ENCODE assay signal across 8 mouse cellular contexts in genomic region chr7:109528356-109528755, GRCm38 (mm10). TPM values are rescaled to one million over a fixed set of nuclear protein-coding genes. Genes with fewer than 3 reads are reported as not detected.
DNase-seq lines count a peak whose midpoint lies in the region; ATAC-seq and TF ChIP-seq lines count a peak whose summit lies in the region.

No protein-coding gene starts in this region.

- H3K4me1 ChIP-seq in cerebellum, adult 2 months (ENCODE audit: control insufficient read depth, insufficient read depth, low read length): peaks cover 15% of the 10 kb centered on the region
- H3K4me1 ChIP-seq in forebrain, postnatal 0 days (ENCODE audit: insufficient read depth): no peaks in the 10 kb centered on the region
- no peaks in the 10 kb centered on the region for H3K4me1 ChIP-seq in hindbrain, embryonic 10.5 days (replicated peaks)
- no peaks in the 10 kb centered on the region for H3K4me1 ChIP-seq in limb, embryonic 11.5 days (ENCODE audit: control insufficient read depth, insufficient read depth, low read length)
- no peaks in the 10 kb centered on the region for H3K4me1 ChIP-seq in midbrain, embryonic 14.5 days (ENCODE audit: control insufficient read depth, insufficient read depth, low read length)

- peaks cover 35% of the 10 kb centered on the region for H3K36me3 ChIP-seq in forebrain, postnatal 0 days (ENCODE audit: insufficient read depth)
- H3K36me3 ChIP-seq in hindbrain, embryonic 10.5 days: peaks cover 94% of the 10 kb centered on the region
- peaks cover 12% of the 10 kb centered on the region for H3K36me3 ChIP-seq in limb, embryonic 11.5 days (ENCODE audit: control insufficient read depth, insufficient read depth, low read length)
- peaks cover 31% of the 10 kb centered on the region for H3K36me3 ChIP-seq in midbrain, embryonic 14.5 days (ENCODE audit: control insufficient read depth, insufficient read depth, low read length)

- ATAC-seq in forebrain, postnatal 0 days: peak; percentile 83
- no peak for ATAC-seq in limb, embryonic 11.5 days (ENCODE audit: insufficient number of reproducible peaks, low FRiP score, low TSS enrichment, low read depth)
- peak; percentile 58; the same call in 1 of the 2 replicates for ATAC-seq in midbrain, embryonic 14.5 days (ENCODE audit: low FRiP score, low TSS enrichment)
- ATAC-seq in megakaryocyte, adult 5-6 weeks (ENCODE audit: poor library complexity, severe bottlenecking): no peak

- H3K9ac ChIP-seq in forebrain, postnatal 0 days: no peak overlapping the region
- no peak overlapping the region for H3K9ac ChIP-seq in limb, embryonic 11.5 days (ENCODE audit: low read length)
- no peak overlapping the region for H3K9ac ChIP-seq in midbrain, embryonic 14.5 days (replicated peaks; ENCODE audit: low read length)

- H3K27me3 ChIP-seq in cerebellum, adult 2 months (ENCODE audit: control insufficient read depth, insufficient read depth, low read length): no peaks in the 10 kb centered on the region
- H3K27me3 ChIP-seq in forebrain, postnatal 0 days (ENCODE audit: insufficient read depth, low read length): no peaks in the 10 kb centered on the region
- H3K27me3 ChIP-seq in hindbrain, embryonic 10.5 days (ENCODE audit: insufficient read depth, poor library complexity, severe bottlenecking): no peaks in the 10 kb centered on the region
- no peaks in the 10 kb centered on the region for H3K27me3 ChIP-seq in limb, embryonic 11.5 days (ENCODE audit: control insufficient read depth, insufficient read depth, low read length)
- no peaks in the 10 kb centered on the region for H3K27me3 ChIP-seq in midbrain, embryonic 14.5 days (ENCODE audit: control insufficient read depth, insufficient read depth, low read length)

- TF ChIP-seq CTCF in cerebellum, adult 2 months (IDR thresholded peaks at IDR 0.05; ENCODE audit: borderline replicate concordance, insufficient read depth, low read depth, low read length): peak; percentile 61; the same call in 1 of the 2 replicates
- TF ChIP-seq CTCF in forebrain, postnatal 0 days (IDR thresholded peaks at IDR 0.05; ENCODE audit: low read depth): peak; percentile 81

- 12% methylated on average over 3 of the region's 3 CpGs for WGBS in cerebellum, adult 2 months
- 9% methylated on average over 3 of the region's 3 CpGs for WGBS in forebrain, postnatal 0 days
- 18% methylated on average over 3 of the region's 3 CpGs for WGBS in hindbrain, embryonic 10.5 days
- WGBS in limb, embryonic 11.5 days: 13% methylated on average over 3 of the region's 3 CpGs
- 12% methylated on average over 3 of the region's 3 CpGs for WGBS in midbrain, embryonic 14.5 days

- no peak overlapping the region for H3K4me2 ChIP-seq in forebrain, postnatal 0 days (ENCODE audit: low read depth)
- no peak overlapping the region for H3K4me2 ChIP-seq in limb, embryonic 11.5 days (ENCODE audit: low read depth, severe bottlenecking)
- H3K4me2 ChIP-seq in midbrain, embryonic 14.5 days (ENCODE audit: low read length): no peak overlapping the region

- no peak overlapping the region for H3K4me3 ChIP-seq in cerebellum, adult 2 months (replicated peaks; ENCODE audit: insufficient read depth, low read depth, low read length)
- H3K4me3 ChIP-seq in forebrain, postnatal 0 days (ENCODE audit: low read depth, low read length): no peak overlapping the region
- H3K4me3 ChIP-seq in hindbrain, embryonic 10.5 days: no peak overlapping the region
- H3K4me3 ChIP-seq in limb, embryonic 11.5 days (ENCODE audit: low read depth, low read length): no peak overlapping the region
- no peak overlapping the region for H3K4me3 ChIP-seq in midbrain, embryonic 14.5 days (replicated peaks; ENCODE audit: low read depth, low read length)

- no peak overlapping the region for H3K27ac ChIP-seq in cerebellum, adult 2 months (ENCODE audit: insufficient read depth, low read length)
- H3K27ac ChIP-seq in forebrain, postnatal 0 days (ENCODE audit: low read depth, low read length): no peak overlapping the region
- H3K27ac ChIP-seq in hindbrain, embryonic 10.5 days: peak overlapping the region; percentile 17; the same call in 1 of the 2 replicates
- H3K27ac ChIP-seq in limb, embryonic 11.5 days (replicated peaks; ENCODE audit: low read depth, low read length): no peak overlapping the region
- no peak overlapping the region for H3K27ac ChIP-seq in midbrain, embryonic 14.5 days (replicated peaks; ENCODE audit: low read depth, low read length)

- TF ChIP-seq POLR2A in cerebellum, adult 2 months (IDR thresholded peaks at IDR 0.05; ENCODE audit: borderline replicate concordance, insufficient read depth, low read length): no peak

- peak; percentile 59 to 66 for DNase-seq in right cerebral cortex, postnatal 10 days (ENCODE audit: low spot score in 2 of 2)
- no peak for DNase-seq in right cerebral cortex, postnatal 25 days
- DNase-seq in cerebellum, adult 2 months: peak; percentile 56 to 59
- DNase-seq in forebrain, postnatal 0 days: peak; percentile 53
- peak; percentile 65 for DNase-seq in hindbrain, embryonic 10.5 days (ENCODE audit: low spot score)
- peak; percentile 75 for DNase-seq in limb, embryonic 11.5 days (ENCODE audit: low spot score)
- peak; percentile 79 for DNase-seq in midbrain, embryonic 14.5 days

- H3K9me3 ChIP-seq in forebrain, postnatal 0 days (ENCODE audit: low read length): no peaks in the 10 kb centered on the region
- no peaks in the 10 kb centered on the region for H3K9me3 ChIP-seq in hindbrain, embryonic 10.5 days
- H3K9me3 ChIP-seq in limb, embryonic 11.5 days (ENCODE audit: control insufficient read depth, low read length): no peaks in the 10 kb centered on the region
- no peaks in the 10 kb centered on the region for H3K9me3 ChIP-seq in midbrain, embryonic 14.5 days (ENCODE audit: control insufficient read depth, low read length)

RNA-seq across cellular contexts. Expression of gene Rpl27a, which starts 9.4 kb away (rescaled TPM):
- 299 and 318 TPM in 2 replicates for polyA plus RNA-seq in cerebellum, adult 2 months (2012; rRNA removed)
- total RNA-seq in forebrain, postnatal 0 days (2014; rRNA removed): 433 and 606 TPM in 2 replicates
- 94.1 and 102 TPM in 2 replicates for polyA plus RNA-seq in forebrain, postnatal 0 days (2015; fragmentation: Nextera tagmentation; extraction: Ambion mirVana)
- polyA plus RNA-seq in hindbrain, embryonic 10.5 days (2016; fragmentation: Nextera tagmentation; extraction: Ambion mirVana): 101 and 126 TPM in 2 replicates
- 137 and 156 TPM in 2 replicates for polyA plus RNA-seq in limb, embryonic 11.5 days (2014; fragmentation: Nextera tagmentation; extraction: Ambion mirVana)
- polyA plus RNA-seq in midbrain, embryonic 14.5 days (2014; fragmentation: Nextera tagmentation; extraction: Ambion mirVana): 87.5 and 90.8 TPM in 2 replicates
- 370 and 392 TPM in 2 replicates for total RNA-seq in megakaryocyte, adult 5-6 weeks (2015)
- 556 and 612 TPM in 2 replicates for total RNA-seq in megakaryocyte, adult 5-6 weeks (2017)

RNA-seq across cellular contexts. Expression of gene Trim66, which starts 20.4 kb away (rescaled TPM):
- polyA plus RNA-seq in cerebellum, adult 2 months (2012; rRNA removed): 11.3 and 11.6 TPM in 2 replicates
- total RNA-seq in forebrain, postnatal 0 days (2014; rRNA removed): 2.3 and 3.9 TPM in 2 replicates
- 0.34 and 0.41 TPM in 2 replicates for polyA plus RNA-seq in forebrain, postnatal 0 days (2015; fragmentation: Nextera tagmentation; extraction: Ambion mirVana)
- 0.07 and 0.08 TPM in 2 replicates for polyA plus RNA-seq in hindbrain, embryonic 10.5 days (2016; fragmentation: Nextera tagmentation; extraction: Ambion mirVana)
- polyA plus RNA-seq in limb, embryonic 11.5 days (2014; fragmentation: Nextera tagmentation; extraction: Ambion mirVana): 0.03 TPM in 1 of 2 replicates, not detected in the other
- 0.75 and 1.3 TPM in 2 replicates for polyA plus RNA-seq in midbrain, embryonic 14.5 days (2014; fragmentation: Nextera tagmentation; extraction: Ambion mirVana)
- 0.11 TPM in 1 of 2 replicates, not detected in the other for total RNA-seq in megakaryocyte, adult 5-6 weeks (2015)
- 0.08 TPM in 1 of 2 replicates, not detected in the other for total RNA-seq in megakaryocyte, adult 5-6 weeks (2017)

Comparison
In these comparisons a context has a peak if more than half of its experiments do, and no peak if none do; other contexts are left out.
1. ATAC-seq: peak in forebrain, postnatal 0 days (single experiment) and midbrain, embryonic 14.5 days (single experiment); none in limb, embryonic 11.5 days (single experiment) and megakaryocyte, adult 5-6 weeks (single experiment).